Mouse (Mus musculus): ENCODE data around the gene 1810046K07Rik.

DNA sequence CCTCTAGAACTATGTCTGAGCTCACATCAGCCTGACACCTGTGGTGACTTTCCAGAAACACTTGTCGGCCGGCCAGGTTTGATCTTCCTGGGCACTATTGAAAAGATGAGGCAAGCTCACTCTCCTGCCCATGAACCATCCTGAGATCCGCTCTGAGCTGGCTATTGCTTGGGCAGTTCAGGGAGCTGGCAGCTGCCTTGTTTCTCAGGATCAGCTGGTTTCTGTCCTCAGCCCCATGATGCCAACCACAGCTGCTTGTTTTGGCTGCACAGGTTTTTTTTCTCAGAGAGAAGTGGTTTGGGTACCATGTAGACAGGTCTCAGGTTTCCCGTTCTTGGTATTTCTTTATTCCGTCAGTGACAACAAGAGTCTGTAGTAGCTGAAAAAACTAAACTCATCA lies 70.3 kb downstream of the 1810046K07Rik start:
- no peak for TF ChIP-seq GATA1 (IDR thresholded peaks at IDR 0.05; ENCODE audit: borderline replicate concordance, low read length)
- TF ChIP-seq FLI1 (IDR thresholded peaks at IDR 0.05; ENCODE audit: low read length), result no peak
